Comparison of ENCODE assay signal across 20 mouse cellular contexts in genomic region chr8:128663106-128663505, GRCm38 (mm10). TPM values are rescaled to one million over a fixed set of nuclear protein-coding genes. Genes with fewer than 3 reads are reported as not detected.
A peak's percentile ranks its signal among the peaks of the same experiment; 100 is the strongest.
DNase-seq lines count a peak whose midpoint lies in the region; ATAC-seq and TF ChIP-seq lines count a peak whose summit lies in the region.
"Had no signal": no experiment of that assay in that cellular context is flagged by ENCODE, and none has a peak within 500 bp of the region (broad histone marks: within the 10 kb centered on the region; RNA-seq: fewer than 3 reads in every experiment).

No protein-coding gene starts in this region.

- H3K27ac ChIP-seq in heart, adult 2 months: no peak overlapping the region; the same call in 1 of the 2 replicates
- H3K27ac ChIP-seq in lung, embryonic 14.5 days (ENCODE audit: low read depth): no peak overlapping the region
- no peak overlapping the region; the same call in 1 of the 2 replicates for H3K27ac ChIP-seq in kidney, embryonic 14.5 days (ENCODE audit: low read depth, low read length)
- H3K27ac ChIP-seq: embryonic facial prominence, embryonic 10.5 days; hindbrain, embryonic 10.5 days; layer of hippocampus, adult 2 months; left cerebral cortex, adult 2 months; limb, embryonic 13.5 days; midbrain, embryonic 12.5 days had no signal

- no peak overlapping the region for H3K4me3 ChIP-seq in heart, adult 2 months
- H3K4me3 ChIP-seq in lung, embryonic 14.5 days (ENCODE audit: low read depth, low read length): no peak overlapping the region
- H3K4me3 ChIP-seq in kidney, embryonic 14.5 days (ENCODE audit: low read length): no peak overlapping the region
- H3K4me3 ChIP-seq: embryonic facial prominence, embryonic 10.5 days; hindbrain, embryonic 10.5 days; layer of hippocampus, adult 2 months; left cerebral cortex, adult 2 months; limb, embryonic 13.5 days; midbrain, embryonic 12.5 days; myocyte had no signal

- no peak for TF ChIP-seq CTCF in heart, adult 2 months (IDR thresholded peaks at IDR 0.05)
- no peak for TF ChIP-seq CTCF in lung, embryonic 14.5 days (IDR thresholded peaks at IDR 0.05; ENCODE audit: low read depth)

- 27% methylated on average over 2 of the region's 2 CpGs for WGBS in heart, adult 2 months
- WGBS in lung, embryonic 14.5 days: 22% methylated on average over 2 of the region's 2 CpGs
- WGBS in kidney, embryonic 14.5 days: 47% methylated on average over 2 of the region's 2 CpGs

- peaks cover 6% of the 10 kb centered on the region for H3K4me1 ChIP-seq in heart, adult 2 months (ENCODE audit: control insufficient read depth, insufficient read depth, low read length)
- H3K4me1 ChIP-seq in lung, embryonic 14.5 days (ENCODE audit: insufficient read depth): peaks cover 3% of the 10 kb centered on the region; the same call in 1 of the 2 replicates
- peaks cover 6% of the 10 kb centered on the region; the same call in 1 of the 2 replicates for H3K4me1 ChIP-seq in kidney, embryonic 14.5 days (ENCODE audit: control insufficient read depth, insufficient read depth, low read length)
- H3K4me1 ChIP-seq: hindbrain, embryonic 10.5 days; limb, embryonic 13.5 days; midbrain, embryonic 12.5 days had no signal

- H3K9me3 ChIP-seq in lung, embryonic 14.5 days (ENCODE audit: low read depth, low read length): peaks cover 3% of the 10 kb centered on the region; the same call in 1 of the 2 replicates
- H3K9me3 ChIP-seq in kidney, embryonic 14.5 days (ENCODE audit: control insufficient read depth, low read length): no peaks in the 10 kb centered on the region

- DNase-seq in heart, adult 11 months: peak; percentile 85
- no peak for DNase-seq in heart, adult 2 months
- DNase-seq in lung, embryonic 14.5 days: peak; percentile 73
- DNase-seq in lung, postnatal 25 days (ENCODE audit: low spot score): no peak
- DNase-seq in thymus, postnatal 10 days (ENCODE audit: low spot score in 2 of 2): no peak
- DNase-seq in left cerebral cortex, adult 18-20 months (ENCODE audit: low spot score in 2 of 2): no peak
- DNase-seq: cerebellum, postnatal 36 days; lung, adult 18-20 months; thymus, postnatal 25 days had no signal

- TF ChIP-seq EP300 in heart, adult 2 months (IDR thresholded peaks at IDR 0.05; ENCODE audit: insufficient read depth, low read depth, low read length): no peak

- no peak overlapping the region for H3K9ac ChIP-seq in heart, adult 2 months (ENCODE audit: low read depth, low read length)
- no peak overlapping the region for H3K9ac ChIP-seq in lung, embryonic 14.5 days
- H3K9ac ChIP-seq in kidney, embryonic 14.5 days (ENCODE audit: low read depth, low read length): no peak overlapping the region
- H3K9ac ChIP-seq: limb, embryonic 13.5 days; midbrain, embryonic 12.5 days had no signal

- no peak overlapping the region for H3K4me2 ChIP-seq in lung, embryonic 14.5 days
- H3K4me2 ChIP-seq in kidney, embryonic 14.5 days (replicated peaks; ENCODE audit: low read depth, low read length): no peak overlapping the region
- H3K4me2 ChIP-seq: limb, embryonic 13.5 days; midbrain, embryonic 12.5 days had no signal

- peak; percentile 80; the same call in 1 of the 2 replicates for ATAC-seq in lung, embryonic 14.5 days (ENCODE audit: insufficient read depth)
- peak; percentile 69; the same call in 1 of the 2 replicates for ATAC-seq in kidney, embryonic 14.5 days (ENCODE audit: low FRiP score, low TSS enrichment)
- peak; percentile 27; the same call in 1 of the 2 replicates for ATAC-seq in megakaryocyte, adult 5-6 weeks (ENCODE audit: poor library complexity, severe bottlenecking)
- ATAC-seq: activated CD4-positive, CD25-positive, alpha-beta regulatory T cell, adult 4 months; inflammation-experienced regulatory T-cells, adult 6 months had no signal

- TF ChIP-seq POLR2A in heart, adult 2 months (IDR thresholded peaks at IDR 0.05; ENCODE audit: insufficient read depth, low read depth, low read length): no peak

- no peaks in the 10 kb centered on the region for H3K27me3 ChIP-seq in heart, adult 2 months (ENCODE audit: control insufficient read depth, insufficient read depth, low read length)
- no peaks in the 10 kb centered on the region for H3K27me3 ChIP-seq in lung, embryonic 14.5 days (ENCODE audit: insufficient read depth, low read length)
- H3K27me3 ChIP-seq in kidney, embryonic 14.5 days (ENCODE audit: control insufficient read depth, insufficient read depth, low read length): no peaks in the 10 kb centered on the region
- H3K27me3 ChIP-seq: limb, embryonic 13.5 days; midbrain, embryonic 12.5 days had no signal

- intact Hi-C loops in heart, adult 2 months (cut with DNase I): loop anchor here (2.0 kb wide), 1 partner anchor 22 kb away; the partner anchor contains the start of gene Itgb1

- H3K79me2 ChIP-seq in heart, adult 2 months (replicated peaks; ENCODE audit: control insufficient read depth, insufficient read depth, low read length): no peaks in the 10 kb centered on the region

- peaks cover 8% of the 10 kb centered on the region for H3K36me3 ChIP-seq in heart, adult 2 months (ENCODE audit: control insufficient read depth, insufficient read depth, low read length)
- H3K36me3 ChIP-seq in lung, embryonic 14.5 days (ENCODE audit: insufficient read depth): no peaks in the 10 kb centered on the region
- no peaks in the 10 kb centered on the region for H3K36me3 ChIP-seq in kidney, embryonic 14.5 days (ENCODE audit: control insufficient read depth, insufficient read depth, low read length)
- H3K36me3 ChIP-seq: embryonic facial prominence, embryonic 10.5 days; hindbrain, embryonic 10.5 days; limb, embryonic 13.5 days; midbrain, embryonic 12.5 days had no signal

RNA-seq across cellular contexts. Expression of gene Itgb1, which starts 22.3 kb away (rescaled TPM):
- 100 to 1,000 TPM; 338 to 365 TPM for total RNA-seq in heart, adult 2 months (2021)
- polyA plus RNA-seq in heart, adult 2 months (2012; rRNA removed): 80.5 and 178 TPM in 2 replicates
- 394 and 415 TPM in 2 replicates for polyA plus RNA-seq in lung, embryonic 14.5 days (2014; fragmentation: Nextera tagmentation; extraction: Ambion mirVana)
- 149 and 288 TPM in 2 replicates for polyA plus RNA-seq in kidney, embryonic 14.5 days (2014; fragmentation: Nextera tagmentation; extraction: Ambion mirVana)
- total RNA-seq in megakaryocyte, adult 5-6 weeks (2015): 87.8 and 94.6 TPM in 2 replicates
- 162 and 167 TPM in 2 replicates for total RNA-seq in megakaryocyte, adult 5-6 weeks (2017)
- 10 to 100 TPM; 40.9 to 45.3 TPM for total RNA-seq in left cerebral cortex, adult 18-20 months (2021)

Comparison
In these comparisons a context has a peak if more than half of its experiments do, and no peak if none do; other contexts are left out.
1. DNase-seq: peak in heart, adult 11 months (single experiment) and lung, embryonic 14.5 days (single experiment); none in heart, adult 2 months (0 of 2), lung, postnatal 25 days (single experiment), thymus, postnatal 10 days (0 of 2) and left cerebral cortex, adult 18-20 months (0 of 2).
2. ATAC-seq: peak in every context shown above with its lines; median percentile 80 in lung, embryonic 14.5 days; 69 in kidney, embryonic 14.5 days; 27 in megakaryocyte, adult 5-6 weeks.